Mouse (Mus musculus) G1E (cell line): ENCODE measurements around the gene Psd.

ENCODE experiments used
- CTCF ChIP-seq: IDR thresholded peaks from 2 replicates; pipeline ENCODE4 v1.5.1; 2012; ENCODE audit warnings: low read depth, low read length, inconsistent platforms, mixed read lengths
- GATA1 ChIP-seq: IDR thresholded peaks from 2 replicates; pipeline ENCODE4 v1.6.1; 2012; ENCODE audit warnings: borderline replicate concordance, low read length, inconsistent platforms, mixed read lengths
- GATA2 ChIP-seq: IDR thresholded peaks from 2 replicates; pipeline ENCODE4 v1.6.1; 2012; ENCODE audit warnings: low read depth, low read length, inconsistent platforms, borderline replicate concordance
- POLR2AphosphoS5 ChIP-seq: IDR thresholded peaks from 2 replicates; pipeline ENCODE4 v1.6.1; 2012; ENCODE audit warnings: low read depth, low read length, inconsistent platforms; ENCODE audit not compliant: insufficient replicate concordance
- TAL1 ChIP-seq: conservative IDR thresholded peaks from 2 replicates; pipeline ENCODE4 v1.6.1; 2012; ENCODE audit warnings: low read depth, low read length, inconsistent platforms, mixed read lengths

DNA sequence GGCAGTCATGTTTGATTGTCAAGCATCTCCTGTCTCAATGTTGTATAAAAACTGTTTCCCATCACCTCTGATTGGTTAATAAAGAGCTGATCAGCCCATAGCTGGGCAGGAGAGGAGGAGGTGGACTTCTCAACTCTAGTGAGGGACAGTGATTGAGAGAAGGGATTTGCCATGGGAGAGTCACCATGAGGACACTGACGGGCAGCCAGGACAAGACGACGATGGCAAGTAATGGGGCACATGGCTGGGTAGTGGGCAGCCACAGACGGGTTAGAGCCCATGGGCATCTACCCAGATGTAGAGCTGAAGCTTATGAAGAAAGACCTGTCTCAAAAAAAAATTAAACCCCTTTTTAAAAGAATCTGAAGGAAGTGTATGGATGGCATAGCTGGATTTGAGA is 24.4 kb downstream of the Psd start:
- TF ChIP-seq CTCF (no peak), POLR2AphosphoS5 (no peak), GATA1 (no peak), GATA2 (no peak), TAL1 (no peak)
